Comparison of ENCODE assay signal across 11 mouse cellular contexts in the genomic region with DNA sequence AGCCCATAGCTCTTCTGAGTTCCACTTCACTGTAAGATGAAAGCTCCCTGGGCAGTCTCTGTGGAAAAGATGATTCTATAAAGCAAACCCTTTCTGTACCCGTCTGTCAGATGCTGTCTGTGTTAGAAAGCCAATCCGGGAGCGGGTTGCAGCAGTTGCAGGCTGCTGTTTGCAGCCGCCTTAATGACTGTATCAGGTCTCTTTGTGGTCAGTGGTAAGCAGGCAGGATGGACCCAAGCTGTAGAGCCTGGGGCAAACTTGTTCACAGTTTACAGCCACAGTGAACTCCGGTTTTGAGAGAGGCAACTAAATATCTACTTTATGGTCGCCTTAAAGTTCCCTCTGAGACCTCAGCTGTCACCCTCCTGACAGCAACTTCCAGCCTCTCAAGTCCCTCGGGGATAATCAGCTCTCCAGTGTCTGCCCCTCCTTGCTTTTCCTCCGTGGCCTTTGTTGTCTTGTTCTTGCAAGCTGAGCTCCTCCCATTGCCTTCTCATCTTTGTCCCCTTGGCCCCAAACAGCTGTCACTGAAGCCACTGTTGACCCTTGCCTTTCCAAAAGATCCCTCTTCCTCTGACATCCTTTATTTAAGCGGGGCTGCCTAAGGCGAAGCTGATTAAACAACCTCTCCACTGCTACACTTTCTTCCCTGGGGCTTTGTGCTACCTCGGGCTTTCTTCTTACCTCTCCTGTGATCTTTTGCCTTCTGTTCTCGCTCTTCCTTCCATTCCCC.
DNase-seq lines count a peak whose midpoint lies in the region; ATAC-seq and TF ChIP-seq lines count a peak whose summit lies in the region.
"Had no signal": no experiment of that assay in that cellular context is flagged by ENCODE, and none has a peak within 500 bp of the region (broad histone marks: within the 10 kb centered on the region; RNA-seq: fewer than 3 reads in every experiment).

No protein-coding gene starts in this region.

- ATAC-seq in forebrain, embryonic 16.5 days: no peak
- ATAC-seq in midbrain, embryonic 12.5 days (ENCODE audit: low FRiP score, low read depth): peak; percentile 62

- H3K9me3 ChIP-seq in forebrain, embryonic 10.5 days: no peaks in the 10 kb centered on the region
- H3K9me3 ChIP-seq in forebrain, embryonic 16.5 days (ENCODE audit: control insufficient read depth, low read length): no peaks in the 10 kb centered on the region
- H3K9me3 ChIP-seq in midbrain, embryonic 12.5 days: no peaks in the 10 kb centered on the region

- no peak for TF ChIP-seq CTCF in kidney, adult 2 months (conservative IDR thresholded peaks at IDR 0.05; ENCODE audit: insufficient read depth, insufficient read length, low read depth, low read length)

- H3K27me3 ChIP-seq in forebrain, embryonic 10.5 days (ENCODE audit: poor library complexity, severe bottlenecking): peaks cover 70% of the 10 kb centered on the region
- no peaks in the 10 kb centered on the region for H3K27me3 ChIP-seq in forebrain, embryonic 16.5 days (replicated peaks; ENCODE audit: control insufficient read depth, insufficient read depth, low read length)
- no peaks in the 10 kb centered on the region for H3K27me3 ChIP-seq in kidney, adult 2 months (replicated peaks; ENCODE audit: control insufficient read depth, insufficient read depth, low read length)
- peaks cover 38% of the 10 kb centered on the region; the same call in 1 of the 2 replicates for H3K27me3 ChIP-seq in midbrain, embryonic 12.5 days

- no peak overlapping the region for H3K4me3 ChIP-seq in forebrain, embryonic 10.5 days
- H3K4me3 ChIP-seq in forebrain, embryonic 16.5 days (replicated peaks; ENCODE audit: low read length): no peak overlapping the region
- H3K4me3 ChIP-seq in kidney, adult 2 months (ENCODE audit: insufficient read depth, low read depth, low read length): no peak overlapping the region
- H3K4me3 ChIP-seq in midbrain, embryonic 12.5 days: no peak overlapping the region

- H3K27ac ChIP-seq in forebrain, embryonic 10.5 days: peak overlapping the region; percentile 30
- no peak overlapping the region for H3K27ac ChIP-seq in forebrain, embryonic 16.5 days (ENCODE audit: low read length)
- no peak overlapping the region for H3K27ac ChIP-seq in kidney, adult 2 months (ENCODE audit: insufficient read depth, low read depth, low read length)
- H3K27ac ChIP-seq in midbrain, embryonic 12.5 days (replicated peaks): peak overlapping the region; percentile 46
- H3K27ac ChIP-seq: liver, embryonic 14.5 days had no signal

- 8% methylated on average over 12 of the region's 12 CpGs for WGBS in forebrain, embryonic 10.5 days
- 16% methylated on average over 12 of the region's 12 CpGs for WGBS in forebrain, embryonic 16.5 days
- 43% methylated on average over 12 of the region's 12 CpGs for WGBS in kidney, adult 2 months
- 7% methylated on average over 12 of the region's 12 CpGs for WGBS in midbrain, embryonic 12.5 days

- H3K4me1 ChIP-seq in forebrain, embryonic 10.5 days: peaks cover 20% of the 10 kb centered on the region
- H3K4me1 ChIP-seq in forebrain, embryonic 16.5 days (replicated peaks; ENCODE audit: control insufficient read depth, insufficient read depth, low read length): no peaks in the 10 kb centered on the region
- peaks cover 9% of the 10 kb centered on the region for H3K4me1 ChIP-seq in kidney, adult 2 months (ENCODE audit: control insufficient read depth, insufficient read depth, low read length)
- H3K4me1 ChIP-seq in midbrain, embryonic 12.5 days: peaks cover 15% of the 10 kb centered on the region

- peak; percentile 29 for DNase-seq in forebrain, embryonic 10.5 days (ENCODE audit: extremely low spot score, low spot score)
- DNase-seq in ZHBTc4 (ENCODE audit: low read depth, low spot score): peak; percentile 40
- peak; percentile 69 for DNase-seq in kidney, adult 2 months
- no peak for DNase-seq in frontal cortex, postnatal 10 days (ENCODE audit: low spot score in 2 of 2)
- no peak for DNase-seq in heart, postnatal 10 days
- DNase-seq in heart, adult 8-10 months (ENCODE audit: low spot score): no peak
- DNase-seq: adrenal gland, postnatal 36 days; gastrocnemius, postnatal 25 days had no signal

- H3K9ac ChIP-seq in forebrain, embryonic 16.5 days (replicated peaks; ENCODE audit: low read depth, low read length): no peak overlapping the region
- H3K9ac ChIP-seq in midbrain, embryonic 12.5 days (replicated peaks): no peak overlapping the region
- H3K9ac ChIP-seq: liver, embryonic 14.5 days had no signal

- no peak for TF ChIP-seq POLR2A in kidney, adult 2 months (IDR thresholded peaks at IDR 0.05; ENCODE audit: low read depth, low read length)

- no peak overlapping the region for H3K4me2 ChIP-seq in forebrain, embryonic 16.5 days (ENCODE audit: low read length)
- peak overlapping the region; percentile 4; the same call in 1 of the 2 replicates for H3K4me2 ChIP-seq in midbrain, embryonic 12.5 days (replicated peaks)

- intact Hi-C loops in heart, postnatal 10 days (cut with DNase I): no loop called here

- H3K36me3 ChIP-seq in forebrain, embryonic 10.5 days (replicated peaks): no peaks in the 10 kb centered on the region
- H3K36me3 ChIP-seq in forebrain, embryonic 16.5 days (ENCODE audit: control insufficient read depth, insufficient read depth): no peaks in the 10 kb centered on the region
- no peaks in the 10 kb centered on the region for H3K36me3 ChIP-seq in kidney, adult 2 months (ENCODE audit: control insufficient read depth, insufficient read depth, low read length)
- H3K36me3 ChIP-seq in midbrain, embryonic 12.5 days: no peaks in the 10 kb centered on the region

Comparison
In these comparisons a context has a peak if more than half of its experiments do, and no peak if none do; other contexts are left out.
1. H3K27ac ChIP-seq: peak in forebrain, embryonic 10.5 days (single experiment) and midbrain, embryonic 12.5 days (single experiment); none in forebrain, embryonic 16.5 days (single experiment) and kidney, adult 2 months (single experiment).
2. DNase-seq: peak in forebrain, embryonic 10.5 days (single experiment), ZHBTc4 (single experiment) and kidney, adult 2 months (single experiment); none in frontal cortex, postnatal 10 days (0 of 2), heart, postnatal 10 days (0 of 2) and heart, adult 8-10 months (single experiment).